Mouse (Mus musculus) midbrain, embryonic 13.5 days (tissue): ENCODE measurements around the gene Gm12166. TPM values are rescaled to one million over a fixed set of nuclear protein-coding genes. Genes with fewer than 3 reads are reported as not detected.

ENCODE experiments used
- ATAC-seq: fragments of 200-750 bp; cut with Nextera tagmentation; 2 replicates; pipeline ENCODE4 v1.8.0; 2017; ENCODE audit warnings: mild to moderate bottlenecking, moderate TSS enrichment, moderate library complexity
- H3K27ac ChIP-seq: fragments of 300-500 bp; sonication (generic); 2 replicates; pipeline ENCODE4 v1.5.1; 2015; ENCODE audit warnings: inconsistent platforms, mild to moderate bottlenecking, moderate library complexity
- H3K27me3 ChIP-seq: fragments of 300-500 bp; sonication (generic); 2 replicates; pipeline ENCODE4 v1.6.1; 2015; ENCODE audit warnings: mild to moderate bottlenecking, inconsistent platforms
- H3K36me3 ChIP-seq: fragments of 300-500 bp; sonication (generic); 2 replicates; pipeline ENCODE4 v1.6.1; 2015; ENCODE audit warnings: mild to moderate bottlenecking, inconsistent platforms
- H3K4me1 ChIP-seq: fragments of 300-500 bp; sonication (generic); replicated peaks from 2 replicates; pipeline ENCODE4 v1.6.1; 2015; ENCODE audit warnings: inconsistent platforms
- H3K4me2 ChIP-seq: fragments of 300-500 bp; sonication (generic); replicated peaks from 2 replicates; pipeline ENCODE4 v1.6.1; 2015; ENCODE audit warnings: moderate library complexity, mild to moderate bottlenecking, inconsistent platforms
- H3K4me3 ChIP-seq: fragments of 300-500 bp; sonication (generic); replicated peaks from 2 replicates; pipeline ENCODE4 v1.5.1; 2015; ENCODE audit warnings: mild to moderate bottlenecking, inconsistent platforms
- H3K9ac ChIP-seq: fragments of 300-500 bp; sonication (generic); replicated peaks from 2 replicates; pipeline ENCODE4 v1.6.1; 2015; ENCODE audit warnings: mild to moderate bottlenecking, inconsistent platforms
- H3K9me3 ChIP-seq: fragments of 300-500 bp; sonication (generic); 2 replicates; pipeline ENCODE4 v1.6.1; 2016; ENCODE audit warnings: mild to moderate bottlenecking, inconsistent platforms
- WGBS: fragments of 180-500 bp; shearing (Covaris S2); methylation state at CpG from one replicate; pipeline ENCODE4 v1.1.7; 2015; 5-methylcytosine and 5-hydroxymethylcytosine counted together
- microRNA-seq: library from miRNA; unstranded; fragments of <30 nt; microRNA quantifications from one replicate; pipeline ENCODE4, GENCODE M21; 2016
- polyA plus RNA-seq: library from polyadenylated mRNA; unstranded; fragments of >200 nt; fragmentation: Nextera tagmentation; extraction: Ambion mirVana; gene quantifications from 2 replicates; pipeline ENCODE4 v1.2.1, GENCODE M21; 2015

Gm12166 gene
- polyA plus RNA-seq, 1 experiment from 2014 or later = 7.1 TPM

DNA sequence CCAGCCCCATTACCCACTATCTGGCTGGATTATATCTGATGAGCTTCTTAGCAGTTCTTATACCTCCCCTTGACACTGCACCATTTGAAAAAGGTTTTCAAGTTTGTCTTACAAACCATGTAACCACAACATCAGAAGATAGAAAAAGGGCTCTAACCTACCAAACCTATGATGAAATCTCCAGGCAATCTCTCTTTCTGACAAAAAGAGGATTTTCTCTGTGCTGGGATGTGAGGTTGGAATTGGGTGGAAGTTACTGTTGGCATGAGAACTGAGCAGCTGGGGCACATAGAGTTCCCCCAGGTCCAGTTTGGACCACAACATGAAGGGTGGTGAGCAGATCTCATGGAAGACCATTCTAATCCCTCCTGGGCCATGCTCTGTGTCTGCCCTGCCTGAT, 30.3 kb downstream of the Gm12166 start:
- Histone ChIP-seq H3K27ac (no peak overlapping the region), H3K36me3 (no peaks in the 10 kb centered on the region), H3K9me3 (no peaks in the 10 kb centered on the region), H3K4me2 (no peak overlapping the region), H3K4me3 (no peak overlapping the region), H3K27me3 (no peaks in the 10 kb centered on the region), H3K9ac (no peak overlapping the region), H3K4me1 (peaks cover 5% of the 10 kb centered on the region; the same call in 1 of the 2 replicates)
- no peak for ATAC-seq

DNA sequence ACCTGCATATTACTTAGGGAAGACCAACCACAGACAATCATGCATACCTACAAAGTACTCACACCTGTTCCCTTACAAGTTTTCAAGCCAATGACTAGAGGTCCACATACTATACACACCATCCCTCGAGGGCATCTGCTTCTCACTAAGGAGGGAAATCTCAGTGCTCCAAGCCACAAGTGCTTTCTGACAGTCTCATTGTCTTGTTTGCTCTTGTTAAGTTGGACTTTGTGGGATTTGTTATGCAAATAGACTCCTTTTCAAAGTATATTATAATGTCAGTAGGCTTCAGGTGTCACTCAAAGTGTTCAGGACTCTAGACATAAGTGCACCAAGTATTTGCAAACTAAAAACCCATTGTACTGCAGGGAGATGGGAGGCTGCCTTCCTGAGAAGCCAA, 31.9 kb downstream of the Gm12166 start:
- WGBS = 56% methylated on average over 1 of the region's 1 CpGs
- Histone ChIP-seq H3K27me3 (no peaks in the 10 kb centered on the region), H3K27ac (no peak overlapping the region), H3K4me3 (no peak overlapping the region), H3K36me3 (no peaks in the 10 kb centered on the region), H3K9ac (no peak overlapping the region), H3K4me2 (no peak overlapping the region), H3K4me1 (no peaks in the 10 kb centered on the region), H3K9me3 (no peaks in the 10 kb centered on the region)
- ATAC-seq = no peak

DNA sequence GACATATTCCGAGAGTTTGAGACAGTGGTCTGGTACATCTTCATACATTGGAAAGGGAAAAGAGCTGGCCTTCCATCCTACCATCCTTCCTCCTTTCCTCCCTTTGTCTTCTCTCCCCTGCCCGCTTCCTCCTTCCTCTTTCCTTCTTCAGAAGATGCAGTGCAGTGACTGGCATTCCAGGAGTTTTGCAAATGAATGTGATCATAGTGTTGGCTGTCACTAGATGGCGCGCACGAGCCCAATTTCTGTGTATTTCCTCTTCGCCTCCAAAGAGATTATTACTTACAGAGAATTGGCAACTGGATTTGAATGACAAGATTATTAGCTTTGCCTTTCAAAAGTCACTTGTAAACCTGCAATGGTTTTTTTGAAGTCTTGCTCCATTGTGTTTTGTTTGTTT, 36.1 kb downstream of the Gm12166 start:
- Histone ChIP-seq H3K9me3 (no peaks in the 10 kb centered on the region), H3K27ac (no peak overlapping the region), H3K9ac (no peak overlapping the region), H3K4me2 (no peak overlapping the region), H3K27me3 (no peaks in the 10 kb centered on the region), H3K36me3 (no peaks in the 10 kb centered on the region), H3K4me1 (no peaks in the 10 kb centered on the region), H3K4me3 (no peak overlapping the region)
- WGBS = 23% methylated on average over 6 of the region's 6 CpGs
- 0 out of 2 replicates have a peak, but pooled peaks have one; percentile 20 for ATAC-seq

Small RNAs within 50 kb of the gene (microRNA-seq; reads per million reads assigned to microRNA genes)
- not detected for gene Mir8100

Other genes with a start within 250 kb of the Gm12166 start
- 48.8 and 49.8 TPM in 2 replicates for gene Clint1, start 200.3 kb downstream of the Gm12166 start, polyA plus RNA-seq
- gene Lsm11, start 107.4 kb downstream of the Gm12166 start, polyA plus RNA-seq = 15.7 and 16.9 TPM in 2 replicates
- 12.3 and 13.8 TPM in 2 replicates for gene Thg1l, start 96.8 kb downstream of the Gm12166 start, polyA plus RNA-seq
- gene Sox30, start 72.0 kb downstream of the Gm12166 start, polyA plus RNA-seq = 0.05 TPM in 1 of 2 replicates, not detected in the other
- gene Adam19, start 3.7 kb upstream of the Gm12166 start, polyA plus RNA-seq = 8.8 and 10.5 TPM in 2 replicates
- gene Nipal4, start 114.2 kb upstream of the Gm12166 start, polyA plus RNA-seq = 0.63 and 1.1 TPM in 2 replicates
- 4.6 and 5.9 TPM in 2 replicates for gene Fndc9, start 183.2 kb upstream of the Gm12166 start, polyA plus RNA-seq